Mouse (Mus musculus) liver, embryonic 11.5 days (tissue): ENCODE results near the gene Anapc16. TPM values are rescaled to one million over a fixed set of nuclear protein-coding genes. Genes with fewer than 3 reads are reported as not detected.

Experiments used
- ATAC-seq: fragments of 200-750 bp; cut with Nextera tagmentation; replicated peaks from 2 replicates; pipeline ENCODE4 v1.8.0; 2017; ENCODE audit warnings: moderate number of reproducible peaks, mild to moderate bottlenecking, moderate TSS enrichment, moderate library complexity; ENCODE audit not compliant: low FRiP score
- DNase-seq: peaks from one replicate; pipeline ENCODE4 v3.0.0-alpha.2; 2017; ENCODE audit warnings: low spot score
- H3K27ac ChIP-seq: fragments of 300-500 bp; sonication (generic); 2 replicates; pipeline ENCODE4 v1.5.1; 2014; ENCODE audit warnings: mild to moderate bottlenecking, low read depth, low read length, control low read depth
- H3K27me3 ChIP-seq: fragments of 300-500 bp; sonication (generic); replicated peaks from 2 replicates; pipeline ENCODE4 v1.6.1; 2014; ENCODE audit warnings: low read length, mixed read lengths; ENCODE audit not compliant: control insufficient read depth, insufficient read depth
- H3K36me3 ChIP-seq: fragments of 300-500 bp; sonication (generic); 2 replicates; pipeline ENCODE4 v1.6.1; 2014; ENCODE audit warnings: mild to moderate bottlenecking, low read length, moderate library complexity, mixed read lengths; ENCODE audit not compliant: control insufficient read depth, insufficient read depth
- H3K4me1 ChIP-seq: fragments of 300-500 bp; sonication (generic); replicated peaks from 2 replicates; pipeline ENCODE4 v1.6.1; 2014; ENCODE audit warnings: low read length, mixed read lengths; ENCODE audit not compliant: control insufficient read depth, insufficient read depth
- H3K4me2 ChIP-seq: fragments of 300-500 bp; sonication (generic); 2 replicates; pipeline ENCODE4 v1.6.1; 2014; ENCODE audit warnings: mild to moderate bottlenecking, control low read depth, moderate library complexity
- H3K4me3 ChIP-seq: fragments of 300-500 bp; sonication (generic); 2 replicates; pipeline ENCODE4 v1.5.1; 2014; ENCODE audit warnings: low read depth, low read length, control low read depth
- H3K9ac ChIP-seq: fragments of 300-500 bp; sonication (generic); 2 replicates; pipeline ENCODE4 v1.6.1; 2014; ENCODE audit warnings: low read depth, low read length, control low read depth
- H3K9me3 ChIP-seq: fragments of 300-500 bp; sonication (generic); 2 replicates; pipeline ENCODE4 v1.6.1; 2016; ENCODE audit warnings: low read length, inconsistent platforms, mixed read lengths; ENCODE audit not compliant: control insufficient read depth
- WGBS: fragments of 180-500 bp; shearing (Covaris S2); extraction: QIAGEN DNeasy Blood & Tissue Kit; methylation state at CpG from one replicate; pipeline ENCODE4 v1.1.7; 2014; 5-methylcytosine and 5-hydroxymethylcytosine counted together
- polyA plus RNA-seq: library from polyadenylated mRNA; unstranded; fragments of >200 nt; fragmentation: Nextera tagmentation; extraction: Ambion mirVana; gene quantifications from 2 replicates; pipeline ENCODE4 v1.2.1, GENCODE M21; 2014

Gene Anapc16
- polyA plus RNA-seq, 1 experiment from 2014 or later, result 77.4 TPM

DNA sequence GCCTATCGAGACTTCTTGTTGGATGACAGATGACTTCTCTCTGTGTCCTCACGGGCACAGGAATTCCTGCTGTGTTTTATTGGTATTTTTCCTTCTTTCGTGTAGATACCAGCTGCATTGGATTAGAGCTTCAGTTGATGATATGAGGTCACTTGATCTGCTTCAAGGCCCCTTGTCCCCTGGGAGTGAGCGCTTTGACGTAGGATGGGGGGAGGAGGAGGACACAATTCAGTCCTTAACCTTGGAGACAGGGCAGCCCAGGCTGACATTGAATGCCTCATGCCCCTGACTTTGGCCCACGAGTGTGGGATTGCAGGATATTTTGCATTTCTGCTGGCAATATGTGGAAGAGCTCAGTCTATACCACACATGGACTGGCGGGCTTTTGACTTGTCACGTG is 28.6 kb upstream of the Anapc16 start:
- DNase-seq (no peak), ATAC-seq (no peak)
- no peak overlapping the region for H3K4me2 ChIP-seq
- H3K36me3 ChIP-seq, result no peaks in the 10 kb centered on the region
- no peaks in the 10 kb centered on the region for H3K27me3 ChIP-seq
- H3K9me3 ChIP-seq, result no peaks in the 10 kb centered on the region
- no peak overlapping the region for H3K4me3 ChIP-seq
- H3K9ac ChIP-seq, result no peak overlapping the region
- H3K27ac ChIP-seq, result no peak overlapping the region
- 0 out of 2 replicates have a peak, but pooled peaks cover 2% of the 10 kb centered on the region for H3K4me1 ChIP-seq
- WGBS, result 81% methylated on average over 8 of the region's 8 CpGs

DNA sequence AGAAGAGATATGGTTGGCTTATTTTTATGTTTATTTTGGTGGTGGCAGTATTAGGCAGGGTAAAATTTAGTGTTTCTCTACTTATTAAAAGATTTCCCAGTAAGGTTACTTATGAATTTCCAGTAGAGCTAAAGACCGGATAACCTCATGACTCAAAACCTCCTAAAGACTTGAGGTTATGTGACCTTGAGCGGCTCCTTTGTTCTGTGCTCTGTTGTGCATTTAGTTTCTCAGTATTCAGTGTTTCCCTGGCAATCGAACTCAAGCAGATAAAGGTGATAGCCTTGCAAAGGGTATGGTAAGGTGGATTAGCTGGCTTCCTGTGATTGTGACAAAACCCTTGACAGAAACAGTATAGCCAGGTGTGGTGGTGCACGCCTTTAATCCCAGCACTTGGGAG is 26.5 kb upstream of the Anapc16 start:
- no peak overlapping the region for H3K4me2 ChIP-seq
- DNase-seq (no peak), ATAC-seq (no peak)
- H3K27me3 ChIP-seq, result no peaks in the 10 kb centered on the region
- no peak overlapping the region for H3K9ac ChIP-seq
- no peak overlapping the region for H3K4me3 ChIP-seq
- no peaks in the 10 kb centered on the region for H3K36me3 ChIP-seq
- WGBS, result 87% methylated on average over 4 of the region's 4 CpGs
- no peaks in the 10 kb centered on the region for H3K9me3 ChIP-seq
- no peak overlapping the region for H3K27ac ChIP-seq
- no peaks in the 10 kb centered on the region; the same call in 1 of the 2 replicates for H3K4me1 ChIP-seq

DNA sequence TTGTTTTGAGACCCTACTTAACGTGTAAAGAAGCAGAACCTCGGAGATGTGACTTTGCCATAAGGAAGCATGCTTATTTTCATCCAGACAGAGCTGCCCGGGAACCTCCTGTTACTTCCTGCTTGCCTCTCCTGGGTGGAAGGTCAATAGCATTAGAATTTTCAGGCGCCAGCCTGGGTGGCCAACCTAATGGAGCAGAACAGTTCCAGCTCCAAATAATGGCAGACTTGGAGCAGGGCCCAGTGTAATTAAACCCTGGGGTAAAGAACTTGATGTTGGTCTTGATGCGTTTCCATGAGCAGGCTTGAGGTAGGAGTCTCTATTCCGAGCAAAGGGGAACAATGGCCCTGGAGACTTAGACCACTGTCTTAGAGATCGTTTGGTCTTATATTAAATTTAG is 26.0 kb upstream of the Anapc16 start:
- Histone ChIP-seq H3K9ac (no peak overlapping the region), H3K9me3 (no peaks in the 10 kb centered on the region), H3K4me1 (no peaks in the 10 kb centered on the region; the same call in 1 of the 2 replicates), H3K27ac (no peak overlapping the region), H3K4me2 (no peak overlapping the region), H3K36me3 (no peaks in the 10 kb centered on the region), H3K27me3 (no peaks in the 10 kb centered on the region), H3K4me3 (no peak overlapping the region)
- ATAC-seq, result no peak
- no peak for DNase-seq
- 77% methylated on average over 7 of the region's 7 CpGs for WGBS

DNA sequence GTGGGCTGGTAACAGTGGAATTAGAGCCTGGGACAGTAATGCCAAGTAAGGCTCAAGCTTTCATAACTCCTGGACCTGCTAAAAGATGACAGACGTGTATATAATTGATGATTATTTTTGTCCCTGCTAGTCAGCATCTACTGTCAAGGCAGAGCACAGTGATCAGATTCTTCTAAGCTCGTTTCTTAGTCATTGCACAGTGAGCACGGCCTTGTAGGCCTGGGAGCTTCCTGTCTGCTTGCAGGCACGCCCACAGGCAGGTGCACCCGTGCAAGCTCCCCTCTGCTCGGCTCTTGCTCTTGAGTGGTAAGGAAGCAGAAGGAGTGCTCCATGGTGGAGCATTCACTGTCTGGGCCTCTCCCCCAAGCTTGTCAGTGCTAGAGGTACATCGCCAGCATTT is 25.2 kb upstream of the Anapc16 start:
- ATAC-seq (no peak), DNase-seq (no peak)
- Histone ChIP-seq H3K9ac (no peak overlapping the region), H3K27me3 (no peaks in the 10 kb centered on the region), H3K9me3 (no peaks in the 10 kb centered on the region), H3K36me3 (no peaks in the 10 kb centered on the region), H3K4me3 (no peak overlapping the region), H3K4me1 (no peaks in the 10 kb centered on the region; the same call in 1 of the 2 replicates), H3K4me2 (no peak overlapping the region), H3K27ac (no peak overlapping the region)
- WGBS, result 77% methylated on average over 7 of the region's 7 CpGs

DNA sequence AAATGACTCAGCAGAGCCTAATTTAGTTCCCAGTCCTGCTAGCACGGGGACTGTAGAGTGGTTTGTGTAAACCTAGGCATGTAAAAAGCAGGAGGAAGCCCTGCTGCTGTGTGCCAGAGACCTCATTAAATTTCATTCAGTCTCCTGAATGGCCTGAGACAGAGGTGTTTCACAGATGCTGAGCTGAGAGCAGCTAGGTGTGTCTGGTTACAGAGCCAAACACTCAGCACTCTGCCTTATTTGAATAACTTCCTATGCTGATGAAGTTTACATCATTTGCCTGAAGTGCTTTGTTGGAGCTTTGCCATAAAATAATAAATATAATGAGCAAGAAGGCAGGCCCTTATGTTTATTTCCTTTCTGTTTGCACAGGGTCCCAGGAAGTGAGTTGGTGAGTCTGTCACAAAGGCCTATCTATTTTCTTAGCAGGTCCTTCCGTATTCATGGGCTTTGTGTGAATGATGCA is 24.7 kb upstream of the Anapc16 start:
- Histone ChIP-seq H3K27me3 (no peaks in the 10 kb centered on the region), H3K4me2 (no peak overlapping the region), H3K4me1 (no peaks in the 10 kb centered on the region; the same call in 1 of the 2 replicates), H3K9ac (no peak overlapping the region), H3K9me3 (no peaks in the 10 kb centered on the region), H3K36me3 (no peaks in the 10 kb centered on the region), H3K27ac (no peak overlapping the region), H3K4me3 (no peak overlapping the region)
- WGBS, result 60% methylated on average over 2 of the region's 2 CpGs
- ATAC-seq (no peak), DNase-seq (no peak)

DNA sequence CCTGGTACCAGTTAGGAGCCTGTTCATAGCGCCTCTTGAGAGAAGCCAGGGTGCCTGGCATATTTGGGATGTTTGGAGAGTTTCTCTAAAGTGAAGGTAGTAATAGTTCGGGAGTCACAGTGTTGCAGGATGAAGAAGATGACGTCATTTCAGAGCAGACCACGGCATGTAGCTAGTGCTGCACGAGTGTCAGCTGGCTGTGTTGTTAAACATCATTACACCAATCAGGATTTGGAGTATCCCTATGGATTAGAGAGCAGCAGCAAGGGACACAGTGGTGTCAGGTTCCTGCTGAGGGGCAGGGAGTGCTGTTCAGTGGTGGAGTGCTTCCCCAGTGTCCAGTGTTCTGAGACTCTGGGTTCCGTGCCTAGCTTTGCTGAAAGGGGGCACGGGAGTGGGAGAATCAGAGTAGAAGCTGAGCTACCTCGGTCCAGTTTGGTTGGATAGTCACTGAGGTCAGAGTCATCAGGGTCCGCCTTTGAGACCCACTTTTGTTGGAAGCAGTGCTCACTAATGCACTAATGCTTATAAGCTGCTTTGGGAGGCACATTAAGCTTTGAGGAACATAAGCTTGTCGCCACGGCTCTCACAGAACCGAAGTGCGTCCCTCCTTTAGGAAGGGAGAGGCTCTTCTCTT is 23.9 kb upstream of the Anapc16 start:
- no peaks in the 10 kb centered on the region for H3K36me3 ChIP-seq
- no peak for DNase-seq
- ATAC-seq, result no peak
- H3K27ac ChIP-seq, result no peak overlapping the region
- no peaks in the 10 kb centered on the region for H3K27me3 ChIP-seq
- 69% methylated on average over 13 of the region's 13 CpGs for WGBS
- no peak overlapping the region for H3K9ac ChIP-seq
- H3K4me1 ChIP-seq, result no peaks in the 10 kb centered on the region; the same call in 1 of the 2 replicates
- no peak overlapping the region for H3K4me3 ChIP-seq
- no peaks in the 10 kb centered on the region for H3K9me3 ChIP-seq
- H3K4me2 ChIP-seq, result no peak overlapping the region

DNA sequence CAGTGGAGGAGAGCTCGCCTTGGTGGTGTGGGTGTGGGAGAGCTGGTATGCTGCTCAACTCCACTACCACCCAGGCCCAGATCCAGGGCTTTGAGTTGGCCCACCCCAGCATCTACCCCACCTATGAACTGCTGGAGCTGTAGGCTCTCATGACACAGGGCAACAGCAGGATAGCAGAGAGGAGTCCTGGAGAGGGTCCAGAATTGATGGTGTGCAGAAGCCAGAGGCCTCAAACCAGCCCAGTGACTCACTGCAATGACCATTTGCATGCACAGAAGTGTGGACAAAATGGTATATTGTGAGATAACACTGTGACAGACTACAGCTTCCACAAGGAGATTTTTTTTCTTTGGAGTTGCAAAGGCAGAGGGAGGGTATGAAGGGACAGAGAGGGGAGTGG is 20.8 kb upstream of the Anapc16 start:
- no peak overlapping the region for H3K4me2 ChIP-seq
- 85% methylated on average over 1 of the region's 1 CpGs for WGBS
- H3K9ac ChIP-seq, result no peak overlapping the region
- H3K36me3 ChIP-seq, result no peaks in the 10 kb centered on the region; the same call in 1 of the 2 replicates
- no peaks in the 10 kb centered on the region for H3K27me3 ChIP-seq
- H3K4me1 ChIP-seq, result no peaks in the 10 kb centered on the region; the same call in 1 of the 2 replicates
- no peaks in the 10 kb centered on the region for H3K9me3 ChIP-seq
- no peak overlapping the region for H3K4me3 ChIP-seq
- no peak; the same call in 1 of the 2 replicates for ATAC-seq
- no peak for DNase-seq
- no peak overlapping the region for H3K27ac ChIP-seq

DNA sequence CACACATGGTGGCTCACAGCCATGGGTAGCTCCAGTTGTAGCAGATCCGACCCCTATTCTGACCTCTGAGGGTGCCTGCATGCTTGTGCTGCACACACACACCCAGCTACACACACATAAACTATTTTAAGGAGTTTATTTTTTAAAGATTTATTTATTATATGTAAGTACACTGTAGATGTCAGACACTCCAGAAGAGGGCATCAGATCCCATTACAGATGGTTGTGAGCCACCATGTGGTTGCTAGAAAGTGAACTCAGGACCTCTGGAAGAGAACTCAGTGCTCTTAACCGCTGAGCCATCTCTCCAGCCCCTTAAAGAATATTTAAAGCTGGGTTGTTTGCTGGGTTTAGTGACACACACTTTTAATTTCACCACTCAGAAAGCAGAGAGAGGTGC is 16.4 kb upstream of the Anapc16 start:
- WGBS, result 75% methylated on average over 2 of the region's 2 CpGs
- no peak for ATAC-seq
- no peak overlapping the region for H3K4me2 ChIP-seq

DNA sequence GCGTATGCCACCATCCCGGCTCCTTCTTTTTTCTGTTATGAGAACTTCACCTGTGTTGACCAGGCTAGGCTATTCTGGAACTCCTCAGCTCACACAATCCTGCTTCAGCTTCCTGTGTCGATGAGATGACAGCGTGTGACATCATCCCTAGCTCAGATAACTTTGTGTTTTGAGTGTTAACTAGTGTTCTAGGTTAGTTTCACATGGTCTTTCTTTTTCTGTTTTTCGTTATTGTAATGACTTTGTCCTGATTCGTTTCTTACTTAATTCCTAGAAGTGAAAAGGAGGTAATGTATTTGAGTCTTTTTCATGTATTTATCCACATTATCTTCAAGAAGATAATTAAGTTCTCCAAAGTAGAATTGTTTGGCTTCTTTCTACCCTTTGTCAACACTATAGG is 13.3 kb upstream of the Anapc16 start:
- no peak overlapping the region for H3K4me2 ChIP-seq
- ATAC-seq (no peak), DNase-seq (no peak)
- H3K4me1 ChIP-seq, result peaks cover 4% of the 10 kb centered on the region; the same call in 1 of the 2 replicates
- no peak overlapping the region for H3K27ac ChIP-seq
- WGBS, result 83% methylated on average over 6 of the region's 6 CpGs
- no peaks in the 10 kb centered on the region for H3K9me3 ChIP-seq
- no peaks in the 10 kb centered on the region for H3K27me3 ChIP-seq
- H3K4me3 ChIP-seq, result no peak overlapping the region
- peaks cover 13% of the 10 kb centered on the region for H3K36me3 ChIP-seq
- H3K9ac ChIP-seq, result no peak overlapping the region

More for the DNA sequence above, 16.4 kb upstream of the Anapc16 start:
- no peak overlapping the region for H3K4me3 ChIP-seq
- peaks cover 9% of the 10 kb centered on the region for H3K36me3 ChIP-seq
- no peaks in the 10 kb centered on the region for H3K9me3 ChIP-seq
- H3K4me1 ChIP-seq, result peaks cover 4% of the 10 kb centered on the region; the same call in 1 of the 2 replicates
- H3K27me3 ChIP-seq, result no peaks in the 10 kb centered on the region
- no peak overlapping the region for H3K27ac ChIP-seq
- DNase-seq, result no peak
- H3K9ac ChIP-seq, result no peak overlapping the region
